Mouse (Mus musculus) liver, adult 2 months (tissue): Measurements from ENCODE around the gene Taok1. TPM values are rescaled to one million over a fixed set of nuclear protein-coding genes. Genes with fewer than 3 reads are reported as not detected.
A peak's percentile ranks its signal among the peaks of the same experiment; 100 is the strongest.

Source experiments
- DNase-seq: peaks from one replicate; pipeline ENCODE4 v3.0.0-alpha.2; 2011; ENCODE audit warnings: low read depth, low spot score; ENCODE audit errors: extremely low read depth
- H3K27ac ChIP-seq: fragments of 200-500 bp; replicated peaks from 2 replicates; pipeline ENCODE4 v1.5.1; 2012; ENCODE audit warnings: low read depth, mild to moderate bottlenecking, control low read depth, inconsistent platforms, low read length; ENCODE audit not compliant: insufficient read depth
- H3K27me3 ChIP-seq: fragments of 200-500 bp; 2 replicates; pipeline ENCODE4 v1.6.1; 2012; ENCODE audit warnings: mild to moderate bottlenecking, moderate library complexity, low read length, inconsistent platforms; ENCODE audit not compliant: control insufficient read depth, insufficient read depth
- H3K36me3 ChIP-seq: fragments of 200-500 bp; 2 replicates; pipeline ENCODE4 v1.6.1; 2012; ENCODE audit warnings: low read length, inconsistent platforms; ENCODE audit not compliant: control insufficient read depth, insufficient read depth
- H3K4me1 ChIP-seq: fragments of 200-500 bp; 2 replicates; pipeline ENCODE4 v1.6.1; 2011; ENCODE audit warnings: low read length; ENCODE audit not compliant: control insufficient read depth, insufficient read depth
- H3K4me3 ChIP-seq: fragments of 200-500 bp; 2 replicates; pipeline ENCODE4 v1.5.1; 2011; ENCODE audit warnings: low read depth, mild to moderate bottlenecking, control low read depth, low read length, moderate library complexity; ENCODE audit not compliant: insufficient read depth
- H3K79me2 ChIP-seq: fragments of 200-500 bp; 2 replicates; pipeline ENCODE4 v1.6.1; 2012; ENCODE audit warnings: inconsistent platforms, mild to moderate bottlenecking, low read length, moderate library complexity; ENCODE audit not compliant: control insufficient read depth, insufficient read depth
- H3K9ac ChIP-seq: fragments of 200-500 bp; 2 replicates; pipeline ENCODE4 v1.6.1; 2012; ENCODE audit warnings: low read depth, mild to moderate bottlenecking, control low read depth, inconsistent platforms, low read length
- CTCF ChIP-seq: fragments of 200-500 bp; IDR thresholded peaks from 2 replicates; pipeline ENCODE4 v1.5.1; 2011; ENCODE audit warnings: low read depth, low read length, control low read depth
- POLR2A ChIP-seq: fragments of 200-500 bp; IDR thresholded peaks from 2 replicates; pipeline ENCODE4 v1.6.1; 2011; ENCODE audit warnings: low read length, control low read depth; ENCODE audit not compliant: insufficient read depth; ENCODE audit errors: extremely low read depth
- WGBS: fragments of 180-500 bp; shearing (Covaris S2); methylation state at CpG from one replicate; pipeline ENCODE4 v1.1.7; 2018; 5-methylcytosine and 5-hydroxymethylcytosine counted together
- polyA plus RNA-seq: library from polyadenylated mRNA; depleted of rRNA; stranded (reverse); fragments of >200 nt; gene quantifications from 2 replicates; pipeline ENCODE4 v1.2.3, GENCODE M21; 2012
- total RNA-seq: library from RNA; depleted of rRNA; stranded (reverse); fragments of >200 nt; gene quantifications from 2 replicates; pipeline ENCODE4 v1.2.3, GENCODE M21; 2014

Taok1 gene
- total and polyA plus RNA-seq, 2 experiments, result 2.5 to 24.6 TPM

- TF ChIP-seq POLR2A, result no peak
- TF ChIP-seq CTCF, result no peak
- peak overlapping the region; percentile 87 for H3K4me3 ChIP-seq
- WGBS, result 5% methylated on average over 6 of the region's 6 CpGs
- no peaks in the 10 kb centered on the region; the same call in 1 of the 2 replicates for H3K4me1 ChIP-seq
- H3K36me3 ChIP-seq, result peaks cover 3% of the 10 kb centered on the region; the same call in 1 of the 2 replicates
- H3K27ac ChIP-seq, result peak overlapping the region; percentile 73
- H3K79me2 ChIP-seq, result peaks cover 24% of the 10 kb centered on the region; the same call in 1 of the 2 replicates
- DNase-seq, result no peak
- peak overlapping the region; percentile 90 for H3K9ac ChIP-seq
- no peaks in the 10 kb centered on the region for H3K27me3 ChIP-seq
Measured at GRCm38 (mm10) chr11:77606469-77606834, 1.2 kb downstream of the Taok1 start.

- Histone ChIP-seq H3K4me3 (no peak overlapping the region), H3K27me3 (no peaks in the 10 kb centered on the region), H3K9ac (no peak overlapping the region), H3K27ac (no peak overlapping the region), H3K36me3 (peaks cover 4% of the 10 kb centered on the region; the same call in 1 of the 2 replicates), H3K79me2 (peaks cover 14% of the 10 kb centered on the region; the same call in 1 of the 2 replicates), H3K4me1 (peaks cover 4% of the 10 kb centered on the region; the same call in 1 of the 2 replicates)
- TF ChIP-seq CTCF (no peak), POLR2A (no peak)
- no peak for DNase-seq
Measured at GRCm38 (mm10) chr11:77597266-77597665, 10.3 kb downstream of the Taok1 start.

GRCm38 (mm10) chr11:77591388-77591787 lies 16.2 kb downstream of the Taok1 start:
- 73% methylated on average over 2 of the region's 2 CpGs for WGBS
- Histone ChIP-seq H3K36me3 (no peaks in the 10 kb centered on the region), H3K4me1 (peaks cover 5% of the 10 kb centered on the region), H3K27me3 (no peaks in the 10 kb centered on the region), H3K79me2 (peaks cover 9% of the 10 kb centered on the region; the same call in 1 of the 2 replicates), H3K4me3 (no peak overlapping the region), H3K9ac (no peak overlapping the region), H3K27ac (no peak overlapping the region)
- no peak for DNase-seq
- TF ChIP-seq POLR2A (no peak), CTCF (no peak)

- Histone ChIP-seq H3K79me2 (peaks cover 9% of the 10 kb centered on the region; the same call in 1 of the 2 replicates), H3K36me3 (0 out of 2 replicates have a peak, but pooled peaks cover 1% of the 10 kb centered on the region), H3K4me1 (peaks cover 5% of the 10 kb centered on the region), H3K27ac (no peak overlapping the region), H3K27me3 (no peaks in the 10 kb centered on the region), H3K9ac (no peak overlapping the region), H3K4me3 (no peak overlapping the region)
- TF ChIP-seq POLR2A (no peak), CTCF (no peak)
- WGBS, result 92% methylated on average over 2 of the region's 2 CpGs
- no peak for DNase-seq
Measured at GRCm38 (mm10) chr11:77590801-77591200, 16.8 kb downstream of the Taok1 start.

GRCm38 (mm10) chr11:77585201-77585600 lies 22.4 kb downstream of the Taok1 start:
- Histone ChIP-seq H3K27me3 (no peaks in the 10 kb centered on the region), H3K4me1 (peaks cover 1% of the 10 kb centered on the region; the same call in 1 of the 2 replicates), H3K4me3 (no peak overlapping the region), H3K27ac (no peak overlapping the region), H3K9ac (no peak overlapping the region), H3K79me2 (no peaks in the 10 kb centered on the region; the same call in 1 of the 2 replicates), H3K36me3 (peaks cover 33% of the 10 kb centered on the region)
- no peak for TF ChIP-seq CTCF
- no peak for TF ChIP-seq POLR2A
- WGBS, result 96% methylated on average over 3 of the region's 3 CpGs
- no peak for DNase-seq

GRCm38 (mm10) chr11:77545261-77545660 lies 62.4 kb downstream of the Taok1 start:
- Histone ChIP-seq H3K9ac (no peak overlapping the region), H3K27ac (no peak overlapping the region), H3K27me3 (no peaks in the 10 kb centered on the region), H3K36me3 (peaks cover 60% of the 10 kb centered on the region), H3K79me2 (no peaks in the 10 kb centered on the region), H3K4me1 (no peaks in the 10 kb centered on the region), H3K4me3 (no peak overlapping the region)
- TF ChIP-seq POLR2A (no peak), CTCF (no peak)
- peak; percentile 78 for DNase-seq
- 56% methylated on average over 7 of the region's 7 CpGs for WGBS
